ENCODE assay signal across 24 mouse cellular contexts in the genomic region with DNA sequence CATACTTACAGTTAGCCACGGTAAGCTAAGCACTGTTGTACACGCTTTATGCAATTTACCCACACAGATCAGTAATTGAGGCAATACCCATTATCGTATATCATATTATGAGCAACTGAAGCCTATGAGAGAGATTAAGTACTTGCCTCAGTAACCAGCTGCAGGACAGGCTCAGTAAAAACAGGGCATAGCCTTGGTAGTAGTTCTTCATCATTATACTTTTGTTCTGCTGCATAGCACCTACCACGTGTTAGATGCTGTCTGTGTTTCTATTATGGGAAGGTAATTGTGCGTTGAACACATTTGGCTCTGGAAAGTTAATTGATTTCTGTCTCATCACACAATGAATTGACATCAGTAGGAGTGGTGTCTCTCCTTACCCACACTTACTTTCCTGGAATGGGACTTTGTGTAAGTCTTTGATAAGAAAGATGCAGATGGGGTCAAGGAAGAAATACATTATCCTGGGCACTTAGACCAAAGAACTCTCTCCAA.
DNase-seq lines count a peak whose midpoint lies in the region; ATAC-seq and TF ChIP-seq lines count a peak whose summit lies in the region.
"Had no signal": no experiment of that assay in that cellular context is flagged by ENCODE, and none has a peak within 500 bp of the region (broad histone marks: within the 10 kb centered on the region; RNA-seq: fewer than 3 reads in every experiment).

No protein-coding gene starts in this region.

- H3K27ac ChIP-seq in forebrain, embryonic 13.5 days = no peak overlapping the region; the same call in 1 of the 2 replicates
- H3K27ac ChIP-seq in forebrain, embryonic 10.5 days = no peak overlapping the region
- H3K27ac ChIP-seq in midbrain, embryonic 16.5 days (ENCODE audit: low read length) = no peak overlapping the region
- H3K27ac ChIP-seq in midbrain, embryonic 10.5 days (replicated peaks) = no peak overlapping the region
- H3K27ac ChIP-seq in forebrain, postnatal 0 days (ENCODE audit: low read depth, low read length) = peak overlapping the region; percentile 54; the same call in 1 of the 2 replicates
- H3K27ac ChIP-seq: embryonic facial prominence, embryonic 12.5 days; heart, embryonic 13.5 days; intestine, embryonic 15.5 days; kidney, postnatal 0 days; liver, embryonic 15.5 days had no signal

- 72% methylated on average over 5 of the region's 5 CpGs for WGBS in forebrain, embryonic 13.5 days
- 87% methylated on average over 5 of the region's 5 CpGs for WGBS in forebrain, embryonic 10.5 days
- 77% methylated on average over 5 of the region's 5 CpGs for WGBS in midbrain, embryonic 16.5 days
- WGBS in midbrain, embryonic 10.5 days = 89% methylated on average over 5 of the region's 5 CpGs
- 66% methylated on average over 5 of the region's 5 CpGs for WGBS in forebrain, postnatal 0 days

- peak; percentile 36; the same call in 1 of the 2 replicates for ATAC-seq in forebrain, embryonic 13.5 days
- peak; percentile 55; the same call in 1 of the 2 replicates for ATAC-seq in midbrain, embryonic 16.5 days
- ATAC-seq in forebrain, postnatal 0 days = peak; percentile 62
- ATAC-seq: intestine, embryonic 15.5 days; Patski had no signal

- no peaks in the 10 kb centered on the region for H3K4me1 ChIP-seq in forebrain, embryonic 13.5 days
- no peaks in the 10 kb centered on the region for H3K4me1 ChIP-seq in forebrain, embryonic 10.5 days
- H3K4me1 ChIP-seq in midbrain, embryonic 16.5 days (ENCODE audit: control insufficient read depth, insufficient read depth, low read length) = peaks cover 8% of the 10 kb centered on the region
- H3K4me1 ChIP-seq in midbrain, embryonic 10.5 days = no peaks in the 10 kb centered on the region
- H3K4me1 ChIP-seq in forebrain, postnatal 0 days (ENCODE audit: insufficient read depth) = no peaks in the 10 kb centered on the region
- H3K4me1 ChIP-seq: embryonic facial prominence, embryonic 12.5 days; intestine, embryonic 15.5 days; liver, embryonic 15.5 days had no signal

- no peak for TF ChIP-seq CTCF in forebrain, postnatal 0 days (IDR thresholded peaks at IDR 0.05; ENCODE audit: low read depth)

- DNase-seq in forebrain, embryonic 10.5 days (ENCODE audit: extremely low spot score, low spot score) = no peak
- DNase-seq in midbrain, embryonic 10.5 days (ENCODE audit: low spot score) = no peak
- no peak for DNase-seq in forebrain, postnatal 0 days
- DNase-seq in ovary, adult 18-20 months (ENCODE audit: low spot score) = no peak
- no peak for DNase-seq in layer of hippocampus, adult 9-11 months
- DNase-seq: adrenal gland, postnatal 10 days; cerebellum, adult 11 months; cerebellum, adult 9-11 months; embryo, embryonic 11 days; gastrocnemius, postnatal 10 days; kidney, adult 8-10 months; liver; lung, postnatal 14 days; thymus, postnatal 4 days had no signal

- H3K36me3 ChIP-seq in forebrain, embryonic 13.5 days (ENCODE audit: poor library complexity, severe bottlenecking) = no peaks in the 10 kb centered on the region
- H3K36me3 ChIP-seq in forebrain, embryonic 10.5 days (replicated peaks) = no peaks in the 10 kb centered on the region
- H3K36me3 ChIP-seq in midbrain, embryonic 16.5 days (ENCODE audit: control insufficient read depth, insufficient read depth, low read length) = no peaks in the 10 kb centered on the region
- H3K36me3 ChIP-seq in midbrain, embryonic 10.5 days = no peaks in the 10 kb centered on the region
- H3K36me3 ChIP-seq in forebrain, postnatal 0 days (ENCODE audit: insufficient read depth) = no peaks in the 10 kb centered on the region
- H3K36me3 ChIP-seq: embryonic facial prominence, embryonic 12.5 days; G1E; heart, embryonic 13.5 days; intestine, embryonic 15.5 days; liver, embryonic 15.5 days had no signal

- H3K4me3 ChIP-seq in forebrain, embryonic 13.5 days = no peak overlapping the region
- H3K4me3 ChIP-seq in forebrain, embryonic 10.5 days = no peak overlapping the region
- H3K4me3 ChIP-seq in midbrain, embryonic 16.5 days (ENCODE audit: low read depth, low read length) = no peak overlapping the region
- no peak overlapping the region for H3K4me3 ChIP-seq in midbrain, embryonic 10.5 days
- H3K4me3 ChIP-seq in forebrain, postnatal 0 days (ENCODE audit: low read depth, low read length) = no peak overlapping the region
- H3K4me3 ChIP-seq: embryonic facial prominence, embryonic 12.5 days; heart, embryonic 13.5 days; intestine, embryonic 15.5 days; liver, embryonic 15.5 days had no signal

- H3K9ac ChIP-seq in forebrain, embryonic 13.5 days = no peak overlapping the region
- no peak overlapping the region for H3K9ac ChIP-seq in midbrain, embryonic 16.5 days (ENCODE audit: low read depth, low read length)
- no peak overlapping the region for H3K9ac ChIP-seq in forebrain, postnatal 0 days
- H3K9ac ChIP-seq: embryonic facial prominence, embryonic 12.5 days; heart, embryonic 13.5 days; intestine, embryonic 15.5 days; liver, embryonic 15.5 days; lung, embryonic 14.5 days had no signal

- no peaks in the 10 kb centered on the region for H3K27me3 ChIP-seq in forebrain, embryonic 13.5 days
- H3K27me3 ChIP-seq in forebrain, embryonic 10.5 days (ENCODE audit: poor library complexity, severe bottlenecking) = no peaks in the 10 kb centered on the region
- no peaks in the 10 kb centered on the region for H3K27me3 ChIP-seq in midbrain, embryonic 16.5 days (ENCODE audit: control insufficient read depth, insufficient read depth, low read depth, low read length)
- H3K27me3 ChIP-seq in midbrain, embryonic 10.5 days (ENCODE audit: low read depth, poor library complexity, severe bottlenecking) = no peaks in the 10 kb centered on the region
- no peaks in the 10 kb centered on the region for H3K27me3 ChIP-seq in forebrain, postnatal 0 days (ENCODE audit: insufficient read depth, low read length)
- H3K27me3 ChIP-seq: embryonic facial prominence, embryonic 12.5 days; heart, embryonic 13.5 days; intestine, embryonic 15.5 days; liver, embryonic 15.5 days; Patski had no signal

- H3K4me2 ChIP-seq in forebrain, embryonic 13.5 days = no peak overlapping the region
- H3K4me2 ChIP-seq in midbrain, embryonic 16.5 days (ENCODE audit: low read length) = no peak overlapping the region
- H3K4me2 ChIP-seq in forebrain, postnatal 0 days (ENCODE audit: low read depth) = no peak overlapping the region
- H3K4me2 ChIP-seq: embryonic facial prominence, embryonic 12.5 days; heart, embryonic 13.5 days; intestine, embryonic 15.5 days; liver, embryonic 15.5 days; lung, embryonic 14.5 days had no signal

- H3K9me3 ChIP-seq in forebrain, embryonic 13.5 days (replicated peaks) = no peaks in the 10 kb centered on the region
- H3K9me3 ChIP-seq in forebrain, embryonic 10.5 days = no peaks in the 10 kb centered on the region
- no peaks in the 10 kb centered on the region for H3K9me3 ChIP-seq in midbrain, embryonic 16.5 days (replicated peaks; ENCODE audit: control insufficient read depth, low read length, poor library complexity, severe bottlenecking)
- no peaks in the 10 kb centered on the region for H3K9me3 ChIP-seq in midbrain, embryonic 10.5 days (replicated peaks)
- H3K9me3 ChIP-seq in forebrain, postnatal 0 days (ENCODE audit: low read length) = no peaks in the 10 kb centered on the region
- H3K9me3 ChIP-seq: embryonic facial prominence, embryonic 12.5 days; G1E; heart, embryonic 13.5 days; intestine, embryonic 15.5 days; liver, embryonic 15.5 days had no signal
